Mouse (Mus musculus) myocyte (in vitro differentiated cells): ENCODE data around the gene Runx2. TPM values are rescaled to one million over a fixed set of nuclear protein-coding genes. Genes with fewer than 3 reads are reported as not detected.

Source experiments
- H3K27me3 ChIP-seq: one replicate; pipeline ENCODE4 v1.6.1; 2011; ENCODE audit not compliant: control insufficient read depth, insufficient read depth, insufficient read length
- H3K36me3 ChIP-seq: one replicate; pipeline ENCODE4 v1.6.1; 2011; ENCODE audit not compliant: control insufficient read depth, insufficient read depth
- H3K4me2 ChIP-seq: one replicate; pipeline ENCODE4 v1.6.1; 2011; ENCODE audit warnings: low read depth, control low read depth
- H3K4me3 ChIP-seq: one replicate; pipeline ENCODE4 v1.5.1; 2011; ENCODE audit warnings: mild to moderate bottlenecking, control low read depth, moderate library complexity
- H3K79me2 ChIP-seq: one replicate; pipeline ENCODE4 v1.6.1; 2011; ENCODE audit not compliant: control insufficient read depth, insufficient read depth
- H3ac ChIP-seq: one replicate; pipeline ENCODE4 v1.6.1; 2011; ENCODE audit not compliant: control insufficient read depth, insufficient read length
- CEBPB ChIP-seq: IDR thresholded peaks from 2 replicates; pipeline ENCODE4 v1.6.1; 2011; ENCODE audit warnings: mild to moderate bottlenecking, moderate library complexity; ENCODE audit not compliant: poor library complexity, insufficient read depth, severe bottlenecking
- E2F4 ChIP-seq: IDR thresholded peaks from one replicate; pipeline ENCODE4 v1.6.1; 2011; ENCODE audit warnings: mild to moderate bottlenecking, control low read depth, moderate library complexity; ENCODE audit not compliant: insufficient read depth
- MAX ChIP-seq: IDR thresholded peaks from one replicate; pipeline ENCODE4 v1.6.1; 2011; ENCODE audit warnings: low read depth, mild to moderate bottlenecking, control low read depth
- MYOD1 ChIP-seq, 3 experiments: IDR thresholded peaks; one replicate each; pipeline ENCODE4 v1.6.1; 2011; ENCODE audit warnings: control low read depth in 2 of 3, low read depth in 2 of 3, mild to moderate bottlenecking in 2 of 3, moderate library complexity in 1 of 3; ENCODE audit not compliant: insufficient read length in 2 of 3, control insufficient read depth in 1 of 3
- MYOG ChIP-seq, 3 experiments: IDR thresholded peaks; one replicate each; pipeline ENCODE4 v1.6.1; 2011; ENCODE audit warnings: control low read depth in 2 of 3, low read depth in 2 of 3, mild to moderate bottlenecking in 2 of 3; ENCODE audit not compliant: insufficient read length in 2 of 3, control insufficient read depth in 1 of 3, insufficient read depth in 1 of 3
- POLR2A ChIP-seq: IDR thresholded peaks from one replicate; pipeline ENCODE4 v1.6.1; 2011; ENCODE audit warnings: low read depth, mild to moderate bottlenecking, control low read depth, moderate library complexity; ENCODE audit not compliant: insufficient read length
- POLR2AphosphoS2 ChIP-seq: IDR thresholded peaks from one replicate; pipeline ENCODE4 v1.6.1; 2011; ENCODE audit warnings: low read depth, control low read depth; ENCODE audit not compliant: insufficient read length
- REST ChIP-seq: IDR thresholded peaks from one replicate; pipeline ENCODE4 v1.6.1; 2011; ENCODE audit warnings: mild to moderate bottlenecking, control low read depth, moderate library complexity; ENCODE audit not compliant: insufficient read depth, insufficient read length
- SRF ChIP-seq: IDR thresholded peaks from one replicate; pipeline ENCODE4 v1.6.1; 2011; ENCODE audit warnings: low read depth; ENCODE audit not compliant: control insufficient read depth, insufficient read length
- TCF12 ChIP-seq: IDR thresholded peaks from one replicate; pipeline ENCODE4 v1.6.1; 2011; ENCODE audit warnings: mild to moderate bottlenecking, control low read depth; ENCODE audit not compliant: poor library complexity, insufficient read depth, severe bottlenecking
- TCF3 ChIP-seq: IDR thresholded peaks from one replicate; pipeline ENCODE4 v1.6.1; 2011; ENCODE audit warnings: low read depth, control low read depth; ENCODE audit not compliant: insufficient read length
- USF1 ChIP-seq: IDR thresholded peaks from one replicate; pipeline ENCODE4 v1.6.1; 2011; ENCODE audit warnings: low read depth, mild to moderate bottlenecking, control low read depth, moderate library complexity
- polyA plus RNA-seq: library from polyadenylated mRNA; unstranded; fragments of >200 nt; fragmentation: generic; extraction: Trizol; gene quantifications from one replicate; pipeline ENCODE4 v1.2.1, GENCODE M21; 2012; ENCODE audit warnings: missing spikeins

Runx2 gene
- polyA plus RNA-seq, 1 experiment, result 6.7 TPM

GRCm38 (mm10) chr17:44599132-44599531 lies 215.5 kb downstream of the Runx2 start:
- no peak overlapping the region for H3K4me3 ChIP-seq
- H3K4me2 ChIP-seq, result peak overlapping the region; percentile 61
- TF ChIP-seq POLR2AphosphoS2 (no peak), CEBPB (no peak), POLR2A (no peak), TCF12 (no peak), TCF3 (no peak), REST (no peak), USF1 (no peak), MYOG (IDR thresholded peaks at IDR 0.05; ENCODE audit: control insufficient read depth in 1 of 3, insufficient read depth in 1 of 3, insufficient read length in 2 of 3, low read depth in 2 of 3) (no peak), E2F4 (no peak), MYOD1 (IDR thresholded peaks at IDR 0.05; ENCODE audit: control insufficient read depth in 1 of 3, insufficient read length in 2 of 3, low read depth in 2 of 3) (no peak), MAX (no peak), SRF (no peak)
- H3K27me3 ChIP-seq, result no peaks in the 10 kb centered on the region
- H3ac ChIP-seq, result no peak overlapping the region
- H3K36me3 ChIP-seq, result no peaks in the 10 kb centered on the region
- no peaks in the 10 kb centered on the region for H3K79me2 ChIP-seq

DNA sequence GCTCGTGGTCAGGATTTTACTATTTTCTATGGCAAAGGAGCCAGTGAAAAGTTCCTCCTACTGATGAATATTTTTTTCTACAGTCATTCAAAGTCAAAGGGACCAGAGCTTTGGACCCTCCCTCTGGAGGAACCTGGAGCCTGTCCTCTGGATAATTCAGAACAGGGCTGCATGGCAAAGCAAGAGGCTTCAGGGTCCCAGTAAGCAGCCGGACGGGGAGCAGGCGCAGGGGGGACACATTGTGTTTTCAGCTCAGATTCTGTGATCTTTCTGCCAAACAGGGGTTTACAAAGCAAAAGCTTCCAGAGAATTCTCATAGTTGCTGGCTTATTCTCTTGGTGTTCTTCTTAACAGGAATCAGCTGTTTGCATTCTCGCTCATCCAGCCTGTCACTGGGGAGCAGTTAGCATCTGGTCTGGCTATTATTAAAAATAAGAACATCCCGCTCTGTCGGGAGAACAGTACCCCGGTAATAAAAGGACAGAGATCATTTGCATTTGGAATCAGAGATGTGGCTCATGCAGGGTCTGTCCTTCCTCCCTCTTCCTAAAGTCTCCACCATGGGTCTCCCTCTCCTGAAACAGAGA lies 216.6 kb downstream of the Runx2 start:
- H3K79me2 ChIP-seq, result no peaks in the 10 kb centered on the region
- H3K36me3 ChIP-seq, result no peaks in the 10 kb centered on the region
- no peak overlapping the region for H3K4me2 ChIP-seq
- H3ac ChIP-seq, result no peak overlapping the region
- no peaks in the 10 kb centered on the region for H3K27me3 ChIP-seq
- no peak for TF ChIP-seq POLR2A
- TF ChIP-seq MYOD1 (IDR thresholded peaks at IDR 0.05; ENCODE audit: control insufficient read depth in 1 of 3, insufficient read length in 2 of 3, low read depth in 2 of 3), result no peak
- TF ChIP-seq MYOG (IDR thresholded peaks at IDR 0.05; ENCODE audit: control insufficient read depth in 1 of 3, insufficient read depth in 1 of 3, insufficient read length in 2 of 3, low read depth in 2 of 3), result no peak
- TF ChIP-seq TCF12, result no peak
- no peak for TF ChIP-seq E2F4
- TF ChIP-seq TCF3, result no peak
- TF ChIP-seq REST, result no peak
- no peak for TF ChIP-seq SRF
- no peak for TF ChIP-seq POLR2AphosphoS2
- TF ChIP-seq USF1, result no peak
- no peak for TF ChIP-seq MAX
- no peak for TF ChIP-seq CEBPB
- H3K4me3 ChIP-seq, result no peak overlapping the region

- no peak overlapping the region for H3ac ChIP-seq
- no peak for TF ChIP-seq TCF3
- no peak for TF ChIP-seq USF1
- TF ChIP-seq REST, result no peak
- TF ChIP-seq POLR2AphosphoS2, result no peak
- TF ChIP-seq E2F4, result no peak
- no peak for TF ChIP-seq POLR2A
- TF ChIP-seq MAX, result no peak
- no peak for TF ChIP-seq TCF12
- TF ChIP-seq MYOG (IDR thresholded peaks at IDR 0.05; ENCODE audit: control insufficient read depth in 1 of 3, insufficient read depth in 1 of 3, insufficient read length in 2 of 3, low read depth in 2 of 3), result no peak
- TF ChIP-seq SRF, result no peak
- no peak for TF ChIP-seq CEBPB
- no peak for TF ChIP-seq MYOD1 (IDR thresholded peaks at IDR 0.05; ENCODE audit: control insufficient read depth in 1 of 3, insufficient read length in 2 of 3, low read depth in 2 of 3)
- no peaks in the 10 kb centered on the region for H3K27me3 ChIP-seq
- no peaks in the 10 kb centered on the region for H3K36me3 ChIP-seq
- no peaks in the 10 kb centered on the region for H3K79me2 ChIP-seq
- no peak overlapping the region for H3K4me3 ChIP-seq
- peak overlapping the region; percentile 18 for H3K4me2 ChIP-seq
Observed at GRCm38 (mm10) chr17:44592737-44593090, 221.9 kb downstream of the Runx2 start.

- no peak overlapping the region for H3K4me3 ChIP-seq
- no peak overlapping the region for H3ac ChIP-seq
- H3K27me3 ChIP-seq, result no peaks in the 10 kb centered on the region
- H3K36me3 ChIP-seq, result no peaks in the 10 kb centered on the region
- TF ChIP-seq TCF3 (no peak), POLR2A (no peak), TCF12 (no peak)
- peak overlapping the region; percentile 18 for H3K4me2 ChIP-seq
- no peaks in the 10 kb centered on the region for H3K79me2 ChIP-seq
Observed at GRCm38 (mm10) chr17:44592067-44592736, 222.4 kb downstream of the Runx2 start.

GRCm38 (mm10) chr17:44588470-44588869 lies 226.1 kb downstream of the Runx2 start:
- no peaks in the 10 kb centered on the region for H3K36me3 ChIP-seq
- H3ac ChIP-seq, result no peak overlapping the region
- H3K27me3 ChIP-seq, result no peaks in the 10 kb centered on the region
- H3K4me2 ChIP-seq, result no peak overlapping the region
- no peaks in the 10 kb centered on the region for H3K79me2 ChIP-seq
- TF ChIP-seq REST (no peak), MYOG (IDR thresholded peaks at IDR 0.05; ENCODE audit: control insufficient read depth in 1 of 3, insufficient read depth in 1 of 3, insufficient read length in 2 of 3, low read depth in 2 of 3) (no peak), MYOD1 (IDR thresholded peaks at IDR 0.05; ENCODE audit: control insufficient read depth in 1 of 3, insufficient read length in 2 of 3, low read depth in 2 of 3) (no peak), SRF (no peak), POLR2A (no peak), TCF3 (no peak), USF1 (no peak), TCF12 (no peak), MAX (no peak), CEBPB (no peak), POLR2AphosphoS2 (no peak), E2F4 (no peak)
- H3K4me3 ChIP-seq, result no peak overlapping the region
